Comparison of ENCODE assay signal across 19 mouse cellular contexts in genomic region chr14:21142603-21143002, GRCm38 (mm10).
"Had no signal": no experiment of that assay in that cellular context is flagged by ENCODE, and none has a peak within 500 bp of the region (broad histone marks: within the 10 kb centered on the region; RNA-seq: fewer than 3 reads in every experiment).

No protein-coding gene starts in this region.

- H3K27ac ChIP-seq: kidney, embryonic 15.5 days; left cerebral cortex, adult 2 months; liver, embryonic 14.5 days; midbrain, embryonic 12.5 days; midbrain, embryonic 15.5 days; neural tube, embryonic 12.5 days; neural tube, embryonic 15.5 days; stomach, postnatal 0 days had no signal

- H3K9ac ChIP-seq: kidney, embryonic 15.5 days; liver, embryonic 14.5 days; midbrain, embryonic 12.5 days; midbrain, embryonic 15.5 days; neural tube, embryonic 12.5 days; neural tube, embryonic 15.5 days had no signal

- H3K4me1 ChIP-seq: midbrain, embryonic 15.5 days; neural tube, embryonic 12.5 days; neural tube, embryonic 15.5 days had no signal

- H3K27me3 ChIP-seq: kidney, embryonic 15.5 days; midbrain, embryonic 12.5 days; midbrain, embryonic 15.5 days; neural tube, embryonic 12.5 days; neural tube, embryonic 15.5 days had no signal

- H3K9me3 ChIP-seq: kidney, embryonic 15.5 days; midbrain, embryonic 12.5 days; midbrain, embryonic 15.5 days; neural tube, embryonic 12.5 days; neural tube, embryonic 15.5 days had no signal

- DNase-seq: kidney, adult 8-10 months; kidney, postnatal 10 days; kidney, postnatal 36 days; layer of hippocampus, postnatal 36 days; lung, adult 2 months; lung, postnatal 14 days; lung, postnatal 4 days; right cerebral cortex, adult 18-20 months; right cerebral cortex, postnatal 14 days; right cerebral cortex, postnatal 4 days; thymus, postnatal 25 days had no signal

- H3K4me2 ChIP-seq: kidney, embryonic 15.5 days; midbrain, embryonic 12.5 days; midbrain, embryonic 15.5 days; neural tube, embryonic 12.5 days; neural tube, embryonic 15.5 days had no signal

- H3K4me3 ChIP-seq: kidney, embryonic 15.5 days; left cerebral cortex, adult 2 months; midbrain, embryonic 12.5 days; midbrain, embryonic 15.5 days; neural tube, embryonic 12.5 days; neural tube, embryonic 15.5 days had no signal

- H3K36me3 ChIP-seq: kidney, embryonic 15.5 days; midbrain, embryonic 12.5 days; midbrain, embryonic 15.5 days; neural tube, embryonic 12.5 days; neural tube, embryonic 15.5 days had no signal

- ATAC-seq: midbrain, embryonic 15.5 days had no signal
